Mouse (Mus musculus) gastrocnemius, adult 2 months (tissue): ENCODE results near the gene Scaf4. TPM values are rescaled to one million over a fixed set of nuclear protein-coding genes. Genes with fewer than 3 reads are reported as not detected.

Experiments used
- DNase-seq: peaks from one replicate; pipeline ENCODE4 v3.0.0; 2022
- H3K27ac ChIP-seq: fragments of 200-600 bp; 2 replicates; pipeline ENCODE4 v1.8.1; 2022; ENCODE audit warnings: mild to moderate bottlenecking
- H3K4me3 ChIP-seq: fragments of 200-600 bp; 2 replicates; pipeline ENCODE4 v1.8.1; 2022; ENCODE audit warnings: mild to moderate bottlenecking, moderate library complexity
- CTCF ChIP-seq: fragments of 200-600 bp; IDR thresholded peaks from 2 replicates; pipeline ENCODE4 v1.8.1; 2022; ENCODE audit warnings: antibody characterized with exemption, mild to moderate bottlenecking, moderate library complexity
- intact Hi-C: fragments of 180-260 bp; cut with DNase I; formaldehyde crosslinking; loops from one replicate; pipeline ENCODE4 v1.15.1; 2025
- total RNA-seq, 2 experiments: library from RNA; stranded (reverse); gene quantifications; 2 replicates each; pipeline ENCODE4 v1.2.3; 2021

Scaf4 gene
- total RNA-seq, 2 experiments from 2014 or later = 19.4 to 20.3 TPM

- Histone ChIP-seq H3K27ac (no peak overlapping the region), H3K4me3 (no peak overlapping the region)
- intact Hi-C loops = no loop called here
- no peak for DNase-seq
- TF ChIP-seq CTCF = no peak
Observed at GRCm38 (mm10) chr16:90198626-90199025, 85.7 kb downstream of the Scaf4 start.

- peak; percentile 78 for TF ChIP-seq CTCF
- intact Hi-C loops = no loop called here
- DNase-seq = peak; percentile 81
- peak overlapping the region; percentile 76 for H3K4me3 ChIP-seq
- H3K27ac ChIP-seq = peak overlapping the region; percentile 48; the same call in 1 of the 2 replicates
Observed at GRCm38 (mm10) chr16:90197337-90197973, 86.8 kb downstream of the Scaf4 start.

GRCm38 (mm10) chr16:90196688-90197240 is 87.5 kb downstream of the Scaf4 start:
- no peak for TF ChIP-seq CTCF
- H3K4me3 ChIP-seq = no peak overlapping the region; the same call in 1 of the 2 replicates
- H3K27ac ChIP-seq = no peak overlapping the region
- intact Hi-C loops = no loop called here
- no peak for DNase-seq

- no peak overlapping the region for H3K4me3 ChIP-seq
- intact Hi-C loops = no loop called here
- no peak for DNase-seq
- no peak overlapping the region for H3K27ac ChIP-seq
- TF ChIP-seq CTCF = no peak
Observed at GRCm38 (mm10) chr16:90193719-90194118, 90.6 kb downstream of the Scaf4 start.

- no peak for TF ChIP-seq CTCF
- no peak for DNase-seq
- H3K27ac ChIP-seq = no peak overlapping the region
- H3K4me3 ChIP-seq = no peak overlapping the region
- intact Hi-C loops = no loop called here
Observed at GRCm38 (mm10) chr16:90191289-90191688, 93.0 kb downstream of the Scaf4 start.

- H3K4me3 ChIP-seq = no peak overlapping the region
- peak; percentile 39; the same call in 1 of the 2 replicates for TF ChIP-seq CTCF
- H3K27ac ChIP-seq = no peak overlapping the region
- intact Hi-C loops = loop anchor here (2.0 kb wide), 1 partner anchor 413 kb away; no protein-coding TSS in a partner anchor
- DNase-seq = peak; percentile 30
Observed at GRCm38 (mm10) chr16:90187453-90187852, 96.8 kb downstream of the Scaf4 start.

GRCm38 (mm10) chr16:90185928-90186588 is 98.2 kb downstream of the Scaf4 start:
- DNase-seq = peak; percentile 74
- TF ChIP-seq CTCF = peak; percentile 84
- no peak overlapping the region for H3K27ac ChIP-seq
- H3K4me3 ChIP-seq = no peak overlapping the region
- intact Hi-C loops = loop anchor here (2.0 kb wide), 1 partner anchor 411 kb away; no protein-coding TSS in a partner anchor

- Histone ChIP-seq H3K4me3 (no peak overlapping the region), H3K27ac (no peak overlapping the region)
- DNase-seq = no peak
- no peak for TF ChIP-seq CTCF
- intact Hi-C loops = no loop called here
Observed at GRCm38 (mm10) chr16:90184135-90184534, 100.2 kb downstream of the Scaf4 start.

GRCm38 (mm10) chr16:90181673-90182072 is 102.6 kb downstream of the Scaf4 start:
- no peak for TF ChIP-seq CTCF
- intact Hi-C loops = no loop called here
- Histone ChIP-seq H3K4me3 (no peak overlapping the region), H3K27ac (no peak overlapping the region)
- DNase-seq = no peak

- Histone ChIP-seq H3K27ac (no peak overlapping the region), H3K4me3 (no peak overlapping the region)
- intact Hi-C loops = no loop called here
- no peak for DNase-seq
- no peak for TF ChIP-seq CTCF
Observed at GRCm38 (mm10) chr16:90180975-90181374, 103.3 kb downstream of the Scaf4 start.

- intact Hi-C loops = no loop called here
- Histone ChIP-seq H3K4me3 (no peak overlapping the region), H3K27ac (no peak overlapping the region)
- no peak for DNase-seq
- no peak for TF ChIP-seq CTCF
Observed at GRCm38 (mm10) chr16:90179892-90180291, 104.4 kb downstream of the Scaf4 start.

GRCm38 (mm10) chr16:90178404-90178803 is 105.9 kb downstream of the Scaf4 start:
- TF ChIP-seq CTCF = no peak
- Histone ChIP-seq H3K4me3 (no peak overlapping the region), H3K27ac (no peak overlapping the region)
- intact Hi-C loops = no loop called here
- DNase-seq = no peak

- TF ChIP-seq CTCF = no peak
- intact Hi-C loops = no loop called here
- Histone ChIP-seq H3K27ac (no peak overlapping the region), H3K4me3 (no peak overlapping the region)
- DNase-seq = no peak
Observed at GRCm38 (mm10) chr16:90177425-90177824, 106.9 kb downstream of the Scaf4 start.
